Mouse (Mus musculus) left cerebral cortex, adult 2 months (tissue): ENCODE measurements around the gene Dnajc25. TPM values are rescaled to one million over a fixed set of nuclear protein-coding genes. Genes with fewer than 3 reads are reported as not detected.

Experiments used
- DNase-seq, 2 experiments: peaks; one replicate each; pipeline ENCODE4 v3.0.0; 2021 to 2022; ENCODE audit warnings: low spot score in 2 of 2, mixed read lengths in 1 of 2; ENCODE audit errors: extremely low spot score in 1 of 2
- H3K27ac ChIP-seq: fragments of 200-600 bp; 2 replicates; pipeline ENCODE4 v1.8.1; 2022
- H3K4me3 ChIP-seq: fragments of 200-600 bp; 2 replicates; pipeline ENCODE4 v1.8.1; 2022
- CTCF ChIP-seq: fragments of 200-600 bp; IDR thresholded peaks from 2 replicates; pipeline ENCODE4 v1.8.1; 2022; ENCODE audit warnings: antibody characterized with exemption, mild to moderate bottlenecking, moderate library complexity
- intact Hi-C: fragments of 180-260 bp; cut with DNase I; formaldehyde crosslinking; loops from one replicate; pipeline ENCODE4 v1.15.1; 2025
- long read RNA-seq, 2 experiments: library from polyadenylated mRNA; stranded (forward); transcript quantifications; one replicate each; pipeline ENCODE4 v2.0.0; 2021; ENCODE audit warnings: borderline mapping rate in 2 of 2
- total RNA-seq, 2 experiments: library from RNA; stranded (reverse); gene quantifications; 2 replicates each; pipeline ENCODE4 v1.2.3; 2021

Dnajc25 gene
- total RNA-seq, result 1 to 10 TPM; 5.8 to 6.3 TPM
- long read RNA-seq, experiment 1, full-length matches to known transcripts, result 3 of 4 reads
- long read RNA-seq, experiment 1, partial matches to known transcripts, result 0 of 4 reads
- long read RNA-seq, experiment 1, other reads (novel, unspliced or antisense), result 1 of 4 reads
- long read RNA-seq, experiment 2, full-length matches to known transcripts, result 1 of 1 reads
- long read RNA-seq, experiment 2, partial matches to known transcripts, result 0 of 1 reads
- long read RNA-seq, experiment 2, other reads (novel, unspliced or antisense), result 0 of 1 reads

DNA sequence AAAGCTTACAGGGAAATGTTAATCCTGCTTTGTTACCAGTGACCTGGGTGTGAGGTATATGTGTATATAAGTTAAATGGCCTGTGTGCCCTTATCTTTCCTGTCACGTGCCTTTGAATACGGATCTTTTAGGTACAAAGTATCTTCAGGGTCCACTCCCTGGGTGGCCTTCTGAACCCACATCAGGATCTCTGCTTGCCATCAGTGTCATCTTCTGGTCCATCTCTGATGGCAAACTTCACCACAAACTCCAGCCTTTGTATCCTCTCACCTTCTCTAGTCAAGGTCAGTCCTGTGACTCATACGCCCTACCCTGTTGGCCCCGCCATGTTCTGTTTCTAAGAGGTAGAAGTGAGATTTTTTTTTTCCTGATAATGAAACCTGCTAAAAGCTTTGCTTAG is at the start of gene Dnajc25:
TSS of gene Dnajc25 (plus strand) at position 301 of the 400 bp plus-strand sequence.
- no peak within 1 kb of the TSS for H3K4me3 ChIP-seq
- intact Hi-C loops, result loop anchor here (5.0 kb wide), 1 partner anchor 727 kb away; no protein-coding TSS in a partner anchor
- TF ChIP-seq CTCF, result no peak

DNA sequence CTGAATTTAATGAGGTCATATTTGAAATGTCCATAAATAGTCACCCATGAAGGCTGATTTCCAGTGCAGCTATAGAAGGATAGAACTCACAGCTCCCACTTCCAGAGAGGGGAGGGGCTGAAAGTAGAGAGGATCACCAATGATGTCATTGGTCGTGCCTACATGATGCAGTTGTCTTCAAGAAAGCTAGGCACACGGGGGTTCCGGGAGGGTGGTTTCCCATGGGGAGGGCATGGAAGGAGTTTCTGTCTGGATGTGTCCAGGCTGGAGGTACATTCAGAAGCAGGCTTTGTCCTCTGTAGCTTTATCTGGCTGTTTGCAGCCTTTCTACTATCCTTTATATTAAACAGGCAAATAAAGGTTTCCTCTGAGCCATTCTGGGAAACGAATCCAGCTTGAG is 46.5 kb upstream of the Dnajc25 start:
- no peak overlapping the region for H3K4me3 ChIP-seq
- intact Hi-C loops, result no loop called here
- no peak for TF ChIP-seq CTCF
- H3K27ac ChIP-seq, result no peak overlapping the region
- no peak for DNase-seq

More for the DNA sequence above, at the start of gene Dnajc25:
- no peak within 1 kb of the TSS for H3K27ac ChIP-seq
- no peak for DNase-seq

DNA sequence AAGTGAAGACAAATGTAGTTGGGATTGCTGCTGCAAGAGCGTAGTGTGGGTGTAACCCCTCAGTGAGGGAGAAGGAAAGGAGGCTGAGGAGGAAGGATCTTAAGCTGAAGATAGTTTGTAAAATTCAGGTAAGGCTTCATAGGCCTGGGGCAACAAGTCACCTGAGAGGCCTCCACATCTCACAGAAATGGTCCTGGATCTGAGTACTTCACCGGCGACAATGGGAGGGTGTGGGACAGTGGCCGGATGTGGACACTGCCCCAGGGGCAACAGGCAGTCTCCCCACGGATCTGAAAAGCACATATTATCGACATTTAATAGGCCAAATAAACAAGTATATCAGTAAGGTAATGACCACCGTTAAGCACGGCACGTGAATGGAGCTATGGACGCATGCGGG is 42.2 kb upstream of the Dnajc25 start:
- TF ChIP-seq CTCF, result no peak
- H3K4me3 ChIP-seq, result no peak overlapping the region
- intact Hi-C loops, result no loop called here
- no peak overlapping the region for H3K27ac ChIP-seq
- no peak for DNase-seq

DNA sequence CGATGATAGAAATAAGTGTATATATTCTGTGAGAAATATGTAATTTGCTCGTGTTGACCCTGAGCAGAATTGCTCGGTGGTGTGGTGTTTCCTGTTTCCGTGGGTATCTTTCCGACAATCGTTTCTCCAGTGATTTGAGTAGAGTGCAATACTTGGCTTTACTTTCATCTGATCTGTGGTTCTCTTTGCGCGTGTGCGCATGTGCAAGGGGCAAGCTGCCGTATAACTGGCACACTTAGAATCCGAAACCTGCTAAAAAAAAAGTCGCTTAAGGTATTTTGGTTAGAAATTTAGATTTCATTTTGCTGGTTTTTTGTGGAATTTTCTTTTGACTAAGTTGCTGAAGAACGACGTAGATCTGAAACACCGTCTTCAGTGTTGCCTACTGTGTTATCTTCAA is 33.1 kb upstream of the Dnajc25 start:
- no peak overlapping the region for H3K27ac ChIP-seq
- no peak for TF ChIP-seq CTCF
- no peak for DNase-seq
- intact Hi-C loops, result no loop called here
- H3K4me3 ChIP-seq, result no peak overlapping the region

DNA sequence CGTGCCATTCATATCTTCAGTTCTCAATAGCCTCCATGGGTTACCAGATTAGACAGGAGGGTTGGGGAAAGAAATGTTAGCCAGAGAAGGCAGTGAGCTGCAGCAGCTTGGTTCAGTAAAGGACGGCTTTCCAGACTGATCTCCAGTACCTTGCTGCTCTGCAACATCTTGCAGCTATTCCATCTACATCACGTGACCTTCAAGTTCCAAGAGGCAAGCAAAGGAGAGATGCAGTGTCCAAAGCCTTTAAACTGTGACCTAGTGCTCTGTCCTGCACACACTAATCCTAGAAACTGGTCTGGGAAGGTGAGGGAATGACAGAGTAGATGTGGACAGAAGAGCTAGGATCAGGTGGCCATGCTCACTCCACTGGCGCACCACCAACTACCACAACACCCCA is 31.6 kb upstream of the Dnajc25 start:
- intact Hi-C loops, result no loop called here
- no peak for TF ChIP-seq CTCF
- H3K27ac ChIP-seq, result no peak overlapping the region
- no peak for DNase-seq
- H3K4me3 ChIP-seq, result no peak overlapping the region

DNA sequence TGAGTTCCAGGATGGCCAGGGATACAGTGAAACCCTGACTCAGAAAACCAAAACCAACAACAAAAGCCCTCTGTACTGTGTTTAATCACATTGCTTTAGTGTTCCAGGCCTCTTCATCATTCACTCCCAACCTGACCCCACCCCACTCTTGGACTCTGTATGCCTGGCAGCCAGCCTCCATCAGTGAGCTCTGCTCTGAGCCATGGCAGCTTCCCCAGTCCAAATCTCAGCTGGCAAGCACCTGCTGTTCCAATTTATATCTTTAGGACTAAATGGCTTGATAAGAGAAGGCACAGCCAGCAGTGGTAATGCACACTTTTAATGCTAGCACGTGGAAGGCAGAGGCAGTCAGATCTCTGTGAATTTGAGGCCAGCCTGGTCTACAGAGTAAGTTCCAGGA is 29.7 kb upstream of the Dnajc25 start:
- no peak overlapping the region for H3K27ac ChIP-seq
- TF ChIP-seq CTCF, result no peak
- no peak overlapping the region for H3K4me3 ChIP-seq
- no peak for DNase-seq
- intact Hi-C loops, result no loop called here

DNA sequence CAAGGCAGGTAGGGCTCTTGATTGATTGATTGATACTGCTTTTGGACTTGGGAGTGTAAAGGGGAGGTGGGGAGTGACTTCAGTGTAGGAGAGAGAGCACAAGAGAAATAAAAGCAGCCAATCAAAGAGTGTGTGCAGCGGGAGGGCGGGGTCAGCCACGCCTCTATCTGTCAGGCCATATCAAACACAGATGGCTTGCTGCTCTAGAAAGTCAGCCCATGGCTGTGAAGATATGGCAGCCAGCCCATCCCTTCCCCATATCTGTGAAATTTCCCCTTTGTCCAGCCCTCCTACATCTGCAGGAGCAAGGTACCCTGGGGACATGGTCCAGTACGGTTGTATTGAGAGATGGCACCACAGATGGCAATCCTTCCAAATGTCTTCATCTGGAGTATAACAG is 24.2 kb upstream of the Dnajc25 start:
- intact Hi-C loops, result no loop called here
- DNase-seq, result no peak
- no peak overlapping the region for H3K4me3 ChIP-seq
- no peak overlapping the region for H3K27ac ChIP-seq
- no peak for TF ChIP-seq CTCF

DNA sequence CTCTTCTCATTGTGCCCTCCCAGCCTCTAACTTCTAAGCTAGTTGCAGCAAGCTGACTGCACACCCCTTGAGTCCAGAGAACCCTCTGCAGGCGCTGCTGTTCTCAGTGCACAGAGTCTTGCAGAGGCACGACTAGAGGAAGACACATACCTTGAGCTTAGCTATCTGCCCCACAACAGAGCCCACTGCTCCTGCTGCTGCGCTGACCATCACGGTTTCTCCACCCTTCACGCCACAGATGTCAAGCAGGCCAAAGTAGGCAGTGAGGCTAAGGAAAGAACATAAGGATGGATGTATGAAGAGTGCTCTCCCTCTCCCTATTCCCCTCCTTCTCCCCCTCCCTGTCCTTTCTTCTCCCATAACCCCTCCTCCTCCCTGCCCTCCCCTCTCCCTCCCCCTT is 19.2 kb upstream of the Dnajc25 start:
- intact Hi-C loops, result no loop called here
- H3K4me3 ChIP-seq, result no peak overlapping the region
- TF ChIP-seq CTCF, result no peak
- no peak overlapping the region for H3K27ac ChIP-seq
- no peak for DNase-seq

DNA sequence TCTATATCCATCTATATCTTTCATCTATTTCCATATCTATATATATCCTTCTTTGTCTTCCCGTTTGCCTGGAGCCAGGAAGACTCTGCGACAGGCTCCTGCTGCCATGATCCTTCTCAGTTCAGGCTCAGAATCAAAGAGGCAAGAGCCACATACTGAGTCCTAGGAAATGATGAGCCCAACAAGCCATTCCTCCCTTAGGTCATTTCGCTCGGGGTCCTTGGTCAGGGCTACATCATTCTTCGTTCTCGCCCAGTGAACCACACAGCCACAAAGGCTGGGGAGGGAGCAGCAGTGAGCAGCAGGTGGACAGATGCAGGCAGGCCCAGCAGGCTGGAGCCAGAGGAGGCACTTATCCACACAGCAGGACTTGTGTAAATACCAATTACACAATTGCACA is 13.4 kb upstream of the Dnajc25 start:
- TF ChIP-seq CTCF, result no peak
- Histone ChIP-seq H3K27ac (no peak overlapping the region), H3K4me3 (no peak overlapping the region)
- no peak for DNase-seq
- intact Hi-C loops, result loop anchor here (10.0 kb wide), 1 partner anchor 353 kb away; no protein-coding TSS in a partner anchor

DNA sequence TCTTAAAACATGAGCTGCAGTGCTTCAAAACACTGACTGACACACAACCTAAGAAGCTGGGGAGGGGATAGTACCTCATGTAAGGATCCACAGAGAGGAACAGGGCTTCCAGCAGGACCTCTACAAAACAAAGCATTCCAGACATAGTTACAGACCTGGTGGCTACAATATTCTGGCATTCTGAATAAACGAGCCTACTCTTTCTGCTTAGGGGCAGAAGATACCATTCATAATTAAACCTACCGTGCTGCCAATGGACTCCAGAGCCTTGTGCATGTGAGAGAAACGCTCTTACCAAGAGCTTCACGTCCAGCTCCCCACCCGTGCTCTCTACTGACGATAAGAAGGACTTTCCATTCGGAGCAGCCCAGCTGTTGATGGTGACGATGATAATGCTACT is 12.1 kb upstream of the Dnajc25 start:
- no peak overlapping the region for H3K4me3 ChIP-seq
- DNase-seq, result no peak
- intact Hi-C loops, result loop anchor here (10.0 kb wide), 1 partner anchor 352 kb away; no protein-coding TSS in a partner anchor
- H3K27ac ChIP-seq, result no peak overlapping the region
- TF ChIP-seq CTCF, result no peak

DNA sequence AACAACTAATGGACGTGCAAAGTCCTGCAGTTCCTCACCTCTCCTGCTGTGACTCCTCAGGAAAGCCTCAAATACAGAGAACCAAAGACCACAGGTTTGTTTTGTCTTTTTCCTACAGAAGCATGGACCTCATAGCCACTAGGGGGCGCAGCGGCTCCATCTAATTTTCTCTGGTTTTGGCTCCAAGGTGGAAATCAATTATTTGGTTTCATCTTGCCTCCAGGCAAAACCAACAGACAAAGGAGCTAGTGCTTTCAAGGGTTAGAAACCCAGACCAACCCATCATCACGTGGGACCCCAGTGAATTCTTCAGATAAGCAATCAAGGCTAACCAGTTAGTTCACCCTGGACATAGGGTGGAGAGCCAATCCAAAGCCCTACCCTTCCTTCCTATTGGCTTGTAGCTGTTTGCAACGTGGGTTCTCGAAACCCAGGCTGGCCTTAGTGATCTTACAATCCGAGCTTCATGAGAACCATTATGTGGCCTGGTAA is 9.7 kb upstream of the Dnajc25 start:
- peak; percentile 74 to 78 for DNase-seq
- Histone ChIP-seq H3K27ac (no peak overlapping the region), H3K4me3 (no peak overlapping the region)
- peak; percentile 95 for TF ChIP-seq CTCF
- intact Hi-C loops, result loop anchor here (1.0 to 10.0 kb wide), 3 partner anchors 14 to 350 kb away; no protein-coding TSS in a partner anchor

DNA sequence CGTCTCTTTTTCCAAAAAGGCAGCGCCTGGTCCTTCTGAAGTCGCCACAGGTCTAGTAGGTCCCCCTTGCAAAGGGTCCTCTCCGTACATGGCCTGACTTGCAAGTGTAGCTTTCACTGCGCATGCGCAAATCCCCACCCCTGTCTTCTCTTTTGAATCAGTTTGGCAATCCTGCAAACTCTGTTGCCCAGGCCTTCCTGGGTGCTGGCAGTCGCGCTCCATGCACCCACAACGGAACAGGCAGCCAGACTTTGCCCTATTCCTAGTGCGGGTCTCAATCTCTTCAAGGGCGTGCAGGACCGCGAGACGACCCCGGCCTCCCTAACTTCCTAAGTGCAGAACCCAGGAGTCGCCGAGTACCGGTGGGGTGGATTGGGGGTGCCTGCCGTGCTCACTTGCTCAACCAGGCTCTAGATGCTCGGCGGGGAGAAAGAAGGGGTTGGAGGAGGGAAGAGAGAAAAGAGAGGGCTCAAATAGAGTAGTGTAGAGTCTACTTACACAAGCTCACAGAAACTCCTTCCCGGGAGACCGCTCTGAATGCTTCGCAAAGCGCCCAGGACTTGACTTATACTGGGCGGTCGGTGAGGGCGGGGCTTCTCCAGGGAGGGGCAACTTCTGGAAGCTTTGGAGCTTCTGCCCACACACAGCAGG is 8.2 kb upstream of the Dnajc25 start, which contains the start of gene Ptgr1:
TSS of gene Ptgr1 (minus strand) at position 580 of the 651 bp plus-strand sequence.
- intact Hi-C loops, result loop anchor here (10.0 kb wide), 1 partner anchor 348 kb away; no protein-coding TSS in a partner anchor
- DNase-seq, result peak; percentile 75 to 81
- Histone ChIP-seq H3K4me3 (peak within 1 kb of the TSS; percentile 55), H3K27ac (no peak within 1 kb of the TSS)
- TF ChIP-seq CTCF, result no peak
